Mouse (Mus musculus) intestine, embryonic 14.5 days (tissue): ENCODE results near the gene 4930558K02Rik. TPM values are rescaled to one million over a fixed set of nuclear protein-coding genes. Genes with fewer than 3 reads are reported as not detected.

Experiments
- ATAC-seq: fragments of 200-750 bp; cut with Nextera tagmentation; replicated peaks from 2 replicates; pipeline ENCODE4 v1.8.0; 2017; ENCODE audit warnings: low read depth, moderate number of reproducible peaks, moderate TSS enrichment, moderate library complexity; ENCODE audit not compliant: low FRiP score, low TSS enrichment
- DNase-seq: peaks from one replicate; pipeline ENCODE4 v3.0.0-alpha.2; 2018; ENCODE audit warnings: low spot score
- H3K27ac ChIP-seq: fragments of 300-500 bp; sonication (generic); 2 replicates; pipeline ENCODE4 v1.5.1; 2014; ENCODE audit warnings: low read depth, mild to moderate bottlenecking, control low read depth
- H3K27me3 ChIP-seq: fragments of 300-500 bp; sonication (generic); replicated peaks from 2 replicates; pipeline ENCODE4 v1.6.1; 2014; ENCODE audit warnings: low read length, control low read depth; ENCODE audit not compliant: control insufficient read depth, insufficient read depth
- H3K36me3 ChIP-seq: fragments of 300-500 bp; sonication (generic); 2 replicates; pipeline ENCODE4 v1.6.1; 2014; ENCODE audit warnings: low read length, control low read depth; ENCODE audit not compliant: control insufficient read depth, insufficient read depth
- H3K4me1 ChIP-seq: fragments of 300-500 bp; sonication (generic); replicated peaks from 2 replicates; pipeline ENCODE4 v1.6.1; 2014; ENCODE audit warnings: low read length, control low read depth, mixed read lengths; ENCODE audit not compliant: control insufficient read depth, insufficient read depth
- H3K4me2 ChIP-seq: fragments of 300-500 bp; sonication (generic); 2 replicates; pipeline ENCODE4 v1.6.1; 2014; ENCODE audit warnings: low read length
- H3K4me3 ChIP-seq: fragments of 300-500 bp; sonication (generic); 2 replicates; pipeline ENCODE4 v1.5.1; 2014; ENCODE audit warnings: low read depth, low read length, control low read depth, mixed read lengths
- H3K9ac ChIP-seq: fragments of 300-500 bp; sonication (generic); 2 replicates; pipeline ENCODE4 v1.6.1; 2014; ENCODE audit warnings: mild to moderate bottlenecking, low read length
- H3K9me3 ChIP-seq: fragments of 300-500 bp; sonication (generic); 2 replicates; pipeline ENCODE4 v1.6.1; 2016; ENCODE audit warnings: low read length, control low read depth; ENCODE audit not compliant: control insufficient read depth
- WGBS: fragments of 180-500 bp; shearing (Covaris S2); extraction: QIAGEN DNeasy Blood & Tissue Kit; methylation state at CpG from one replicate; pipeline ENCODE4 v1.1.7; 2014; 5-methylcytosine and 5-hydroxymethylcytosine counted together
- polyA plus RNA-seq: library from polyadenylated mRNA; unstranded; fragments of >200 nt; fragmentation: Nextera tagmentation; extraction: Ambion mirVana; gene quantifications from 2 replicates; pipeline ENCODE4 v1.2.1, GENCODE M21; 2014

4930558K02Rik gene
- not detected in 2 replicates for polyA plus RNA-seq

DNA sequence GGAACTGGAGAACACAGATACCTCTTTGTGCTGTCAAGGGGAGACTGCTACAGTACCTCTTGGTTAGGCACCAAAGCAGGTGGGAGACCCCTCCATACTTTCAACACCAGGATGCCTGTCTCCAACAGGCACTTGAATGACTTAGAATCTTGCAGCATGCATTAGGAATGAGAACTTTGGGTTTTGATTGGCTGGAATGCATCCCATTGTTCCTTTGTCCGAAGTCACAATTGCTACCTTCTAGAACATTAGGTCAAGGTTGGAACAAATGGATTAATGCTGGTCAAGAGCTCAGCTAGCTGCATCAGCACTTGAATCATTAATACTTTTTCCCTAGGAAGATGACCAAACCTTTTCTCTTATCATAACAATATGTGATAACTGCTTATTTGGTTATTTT is at the start of gene 4930558K02Rik:
4930558K02Rik (minus strand) TSS at position 101 of the 400 bp plus-strand sequence.
- Histone ChIP-seq H3K9ac (no peak within 1 kb of the TSS), H3K9me3 (no peaks in the 10 kb centered on the region), H3K27ac (no peak within 1 kb of the TSS), H3K36me3 (no peaks in the 10 kb centered on the region), H3K4me2 (no peak within 1 kb of the TSS), H3K4me1 (peaks cover 9% of the 10 kb centered on the region), H3K27me3 (no peaks in the 10 kb centered on the region), H3K4me3 (no peak within 1 kb of the TSS)
- no peak for DNase-seq
- no peak for ATAC-seq
- WGBS, result 78% methylated on average over 1 of the region's 1 CpGs

DNA sequence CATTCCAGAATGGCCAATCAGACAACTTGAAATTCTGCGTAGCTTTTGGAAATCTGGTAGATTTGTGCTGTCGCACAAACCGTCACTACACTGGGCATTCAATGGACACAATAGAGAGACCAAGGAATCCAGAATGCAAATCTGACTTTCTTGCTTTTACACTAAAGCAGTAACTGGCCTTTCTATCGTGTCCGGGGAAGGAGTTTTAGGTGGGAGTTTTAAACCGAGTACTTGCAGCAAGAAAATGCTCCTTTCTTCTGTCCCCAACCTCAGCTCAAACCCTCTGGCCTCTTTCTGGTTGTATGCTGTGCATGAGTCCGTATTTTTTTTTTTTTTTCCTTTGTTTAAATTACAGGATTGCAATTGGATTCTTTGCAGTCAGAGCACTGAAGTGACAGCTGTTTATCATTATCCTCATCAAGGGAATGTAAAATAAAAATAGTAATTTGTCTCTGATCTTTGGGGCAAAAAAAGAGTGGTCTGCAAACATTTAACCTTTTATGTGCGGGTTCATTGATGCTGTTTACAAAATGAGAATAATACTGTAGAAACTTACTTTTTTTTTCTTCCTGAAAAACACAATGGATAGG is 44.3 kb upstream of the 4930558K02Rik start:
- WGBS, result 55% methylated on average over 8 of the region's 8 CpGs
- DNase-seq (peak; percentile 52), ATAC-seq (no peak)
- Histone ChIP-seq H3K27me3 (no peaks in the 10 kb centered on the region), H3K27ac (0 out of 2 replicates have a peak overlapping the region, but pooled peaks have one; percentile 29), H3K4me2 (no peak overlapping the region), H3K9me3 (no peaks in the 10 kb centered on the region), H3K4me1 (peaks cover 24% of the 10 kb centered on the region), H3K4me3 (no peak overlapping the region), H3K9ac (no peak overlapping the region), H3K36me3 (no peaks in the 10 kb centered on the region)

DNA sequence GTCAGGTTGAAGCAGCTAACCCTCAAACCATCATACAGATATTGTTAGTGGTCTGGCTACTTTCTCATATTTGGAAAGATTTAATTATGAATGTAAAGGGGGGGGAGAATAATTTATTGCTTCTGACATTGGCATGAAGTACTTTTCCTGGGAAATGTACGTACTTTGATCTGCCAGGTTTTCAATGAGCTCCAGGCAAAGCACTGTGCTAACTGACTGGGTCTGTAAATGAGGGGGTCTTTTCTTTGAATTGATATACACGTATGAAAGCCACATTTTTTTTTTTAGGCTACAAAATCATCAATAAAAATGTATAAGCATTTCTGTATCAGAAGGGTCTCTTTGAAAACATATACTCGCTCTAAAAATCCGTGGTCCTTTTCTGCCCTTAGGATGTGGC is 41.3 kb upstream of the 4930558K02Rik start:
- Histone ChIP-seq H3K4me2 (no peak overlapping the region), H3K4me3 (no peak overlapping the region), H3K36me3 (no peaks in the 10 kb centered on the region), H3K4me1 (peaks cover 50% of the 10 kb centered on the region), H3K27me3 (no peaks in the 10 kb centered on the region), H3K9me3 (no peaks in the 10 kb centered on the region), H3K27ac (no peak overlapping the region), H3K9ac (no peak overlapping the region)
- 50% methylated on average over 4 of the region's 4 CpGs for WGBS
- DNase-seq, result no peak
- no peak; the same call in 1 of the 2 replicates for ATAC-seq

DNA sequence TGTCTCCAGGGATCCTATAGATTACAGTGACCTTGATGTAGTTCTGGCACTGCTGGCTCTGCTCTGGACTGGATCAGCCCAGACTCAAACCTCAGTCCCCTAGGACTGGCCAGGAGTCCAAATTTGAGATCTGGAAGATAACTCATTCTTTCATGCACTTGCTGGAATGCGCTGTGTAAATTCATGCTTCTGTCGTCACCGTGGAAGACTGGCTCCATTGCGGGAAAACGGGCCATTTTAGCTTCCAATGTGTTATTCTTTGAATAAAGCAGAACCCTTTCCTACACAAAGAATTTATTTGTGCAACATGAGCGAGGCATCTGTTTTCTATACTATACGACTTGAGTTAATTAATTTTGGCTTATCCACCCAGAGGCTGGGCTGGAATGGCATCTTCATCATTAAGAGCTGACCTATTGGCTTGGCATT is 40.9 kb upstream of the 4930558K02Rik start:
- DNase-seq, result peak; percentile 54
- H3K9me3 ChIP-seq, result no peaks in the 10 kb centered on the region
- no peaks in the 10 kb centered on the region for H3K36me3 ChIP-seq
- ATAC-seq, result peak; percentile 59
- 36% methylated on average over 7 of the region's 7 CpGs for WGBS
- peak overlapping the region; percentile 35; the same call in 1 of the 2 replicates for H3K27ac ChIP-seq
- H3K4me2 ChIP-seq, result no peak overlapping the region
- no peaks in the 10 kb centered on the region for H3K27me3 ChIP-seq
- no peak overlapping the region for H3K9ac ChIP-seq
- H3K4me3 ChIP-seq, result no peak overlapping the region
- peaks cover 54% of the 10 kb centered on the region for H3K4me1 ChIP-seq

DNA sequence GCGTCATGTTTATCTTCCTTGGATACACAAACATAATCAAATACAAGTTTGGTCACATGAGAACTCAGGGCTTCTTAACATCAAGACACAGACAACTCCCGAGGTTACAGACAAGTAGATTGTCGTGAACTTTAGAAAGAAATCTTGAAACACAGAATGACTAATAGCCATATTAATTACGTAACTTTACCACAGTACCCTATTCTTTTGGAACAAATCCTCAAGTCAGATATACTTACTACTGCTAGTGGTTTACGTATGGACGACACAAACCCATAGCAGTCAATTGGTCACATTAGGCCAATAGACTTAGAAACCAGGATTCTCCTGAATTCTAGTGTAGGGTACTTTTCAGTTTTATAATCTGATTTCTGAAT is 39.2 kb upstream of the 4930558K02Rik start:
- 55% methylated on average over 6 of the region's 6 CpGs for WGBS
- no peak for DNase-seq
- ATAC-seq, result no peak
- Histone ChIP-seq H3K4me1 (peaks cover 54% of the 10 kb centered on the region), H3K27ac (peak overlapping the region; percentile 86), H3K4me3 (no peak overlapping the region), H3K9me3 (no peaks in the 10 kb centered on the region), H3K36me3 (no peaks in the 10 kb centered on the region), H3K4me2 (no peak overlapping the region), H3K27me3 (no peaks in the 10 kb centered on the region), H3K9ac (no peak overlapping the region)

DNA sequence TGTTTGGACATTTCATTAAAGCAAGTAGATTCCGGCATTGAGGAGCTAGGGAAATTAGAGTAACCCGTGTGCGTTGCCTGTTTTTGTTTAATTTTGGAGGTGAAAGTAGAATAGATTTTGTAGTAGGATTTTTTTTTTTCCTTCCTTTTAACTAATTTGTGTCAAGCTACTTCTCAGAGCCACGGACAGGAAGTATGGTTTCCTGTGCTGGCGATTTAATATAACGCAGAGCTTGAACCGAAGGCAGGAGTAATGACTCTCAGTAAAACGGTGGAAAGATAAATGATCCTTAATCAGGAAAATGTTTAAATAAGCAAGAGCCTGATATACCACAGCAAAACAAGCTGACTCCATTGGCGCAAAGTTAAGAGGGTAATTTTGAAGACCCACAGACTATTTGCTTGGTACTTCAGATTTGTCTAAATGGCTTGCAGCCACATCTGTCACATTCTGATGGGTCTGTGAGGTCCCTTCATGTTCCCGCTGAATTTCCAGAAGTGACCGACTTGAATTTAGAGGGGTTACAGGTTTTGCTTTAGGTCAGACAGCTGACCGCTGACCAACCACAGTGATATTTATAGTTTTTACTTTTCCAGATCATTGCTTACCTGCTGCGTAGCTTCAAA is 38.7 kb upstream of the 4930558K02Rik start:
- peak overlapping the region; percentile 86 for H3K27ac ChIP-seq
- H3K27me3 ChIP-seq, result no peaks in the 10 kb centered on the region
- H3K9me3 ChIP-seq, result no peaks in the 10 kb centered on the region
- H3K36me3 ChIP-seq, result no peaks in the 10 kb centered on the region
- 26% methylated on average over 13 of the region's 13 CpGs for WGBS
- ATAC-seq (no peak), DNase-seq (peak; percentile 51)
- no peak overlapping the region for H3K9ac ChIP-seq
- H3K4me2 ChIP-seq, result 0 out of 2 replicates have a peak overlapping the region, but pooled peaks have one; percentile 7
- no peak overlapping the region for H3K4me3 ChIP-seq
- peaks cover 53% of the 10 kb centered on the region for H3K4me1 ChIP-seq

DNA sequence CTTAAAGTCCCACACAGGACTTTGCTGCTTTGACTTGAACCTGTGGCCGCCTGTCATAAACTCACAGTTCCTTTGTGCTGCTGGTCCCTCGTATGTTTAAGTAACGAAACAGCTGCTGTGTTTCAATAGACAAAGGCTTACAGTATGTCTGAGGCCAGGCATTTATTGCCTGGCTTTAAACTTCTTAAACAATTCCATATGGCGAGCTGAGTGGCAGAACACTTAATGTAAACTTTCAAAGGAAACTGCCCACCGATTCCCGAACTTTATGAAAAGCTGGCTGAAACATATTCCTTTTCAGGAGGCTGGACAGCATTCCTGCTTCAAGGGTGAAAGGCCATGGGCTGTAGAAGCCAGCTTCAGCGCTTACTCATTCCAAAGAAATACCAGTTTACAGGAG is 37.5 kb upstream of the 4930558K02Rik start:
- Histone ChIP-seq H3K4me3 (no peak overlapping the region), H3K4me1 (peaks cover 53% of the 10 kb centered on the region), H3K4me2 (no peak overlapping the region), H3K9me3 (no peaks in the 10 kb centered on the region), H3K9ac (no peak overlapping the region), H3K27me3 (no peaks in the 10 kb centered on the region), H3K27ac (peak overlapping the region; percentile 86), H3K36me3 (no peaks in the 10 kb centered on the region)
- 11% methylated on average over 7 of the region's 7 CpGs for WGBS
- no peak for ATAC-seq
- DNase-seq, result no peak

DNA sequence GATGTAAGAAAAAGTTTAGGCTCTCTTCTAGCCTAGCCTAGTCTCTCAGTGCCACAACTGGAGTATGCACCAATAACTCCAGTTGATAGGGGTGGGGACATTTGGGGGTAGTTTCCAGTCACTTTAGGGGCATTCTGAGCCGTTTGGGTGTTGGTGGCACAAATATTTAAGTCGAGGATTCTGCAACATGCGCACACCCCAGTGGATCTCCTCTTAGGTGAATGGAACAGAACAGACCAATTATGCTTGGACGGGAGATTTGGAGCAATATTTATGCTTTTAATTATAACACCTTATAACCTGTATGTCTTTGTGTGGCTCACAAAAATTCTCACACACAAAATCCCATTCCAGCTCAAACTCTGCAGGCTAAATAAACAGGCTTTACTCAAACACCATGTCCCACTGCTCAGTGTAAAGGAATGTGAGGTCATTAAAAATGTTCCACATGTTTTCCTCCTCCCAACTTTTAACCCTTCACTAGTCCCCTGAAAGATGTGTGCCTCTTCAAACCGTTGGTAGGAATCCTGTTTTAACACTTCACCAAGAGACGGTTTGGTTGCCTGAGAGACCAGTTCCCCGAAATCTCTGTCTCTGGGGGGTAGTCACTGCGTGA is 35.9 kb upstream of the 4930558K02Rik start:
- Histone ChIP-seq H3K4me1 (peaks cover 38% of the 10 kb centered on the region), H3K9me3 (no peaks in the 10 kb centered on the region), H3K4me2 (no peak overlapping the region), H3K4me3 (no peak overlapping the region), H3K27ac (peak overlapping the region; percentile 86), H3K9ac (no peak overlapping the region), H3K27me3 (no peaks in the 10 kb centered on the region), H3K36me3 (no peaks in the 10 kb centered on the region)
- DNase-seq (no peak), ATAC-seq (no peak)
- 37% methylated on average over 8 of the region's 8 CpGs for WGBS
